Mouse (Mus musculus) liver, adult 2 months (tissue): ENCODE measurements around the gene Lrrtm4.

Experiments
- CTCF ChIP-seq: fragments of 200-500 bp; IDR thresholded peaks from 2 replicates; pipeline ENCODE4 v1.5.1; 2011; ENCODE audit warnings: low read depth, low read length, control low read depth
- POLR2A ChIP-seq: fragments of 200-500 bp; IDR thresholded peaks from 2 replicates; pipeline ENCODE4 v1.6.1; 2011; ENCODE audit warnings: low read length, control low read depth; ENCODE audit not compliant: insufficient read depth; ENCODE audit errors: extremely low read depth

- no peak for TF ChIP-seq POLR2A
- TF ChIP-seq CTCF = no peak
These were observed 86.7 kb downstream of the Lrrtm4 start for GRCm38 (mm10) chr6:80105343-80105742.
